Mouse (Mus musculus): Measurements from ENCODE around the gene Rbm47.
"Not testable (repeated sequence)": the region's sequence is repeated elsewhere in the genome, so short reads cannot be mapped to it uniquely, and the experiment has no call there.

The Rbm47 gene

DNA sequence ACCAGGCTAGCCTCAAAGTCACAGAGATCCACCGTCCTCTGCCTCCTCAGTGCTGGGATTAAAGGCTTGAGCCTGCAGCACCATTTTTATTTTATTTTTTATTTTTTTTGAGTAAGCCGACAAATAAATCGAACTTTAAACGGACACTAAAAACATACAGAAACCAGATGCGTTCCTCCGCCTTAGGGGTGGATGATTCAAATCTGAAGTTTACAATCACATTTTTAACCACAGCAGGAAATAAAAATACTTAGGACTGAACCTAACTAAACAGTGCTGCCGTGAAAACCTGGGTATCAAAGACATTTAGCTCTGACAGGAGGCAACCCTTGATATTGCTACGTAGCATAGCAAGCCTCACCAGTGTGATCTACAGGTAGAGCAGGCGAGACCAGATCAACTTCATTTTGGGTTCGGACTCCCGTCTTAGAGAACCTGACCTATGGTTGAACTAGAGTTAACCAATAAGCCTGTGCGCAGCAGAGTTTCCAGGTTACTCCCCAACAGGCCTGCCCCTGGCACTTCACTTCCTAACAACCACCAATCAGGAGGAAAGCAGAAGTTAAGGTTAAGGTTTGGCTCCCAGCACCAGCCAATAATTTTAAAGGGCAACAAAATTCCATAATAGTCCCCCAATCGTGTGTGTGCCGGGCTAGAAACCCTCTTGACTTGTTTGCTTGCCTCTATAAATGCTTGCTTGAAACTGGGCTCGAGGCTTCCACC lies 164.5 kb downstream of the Rbm47 start:
- DNase-seq = no peak

DNA sequence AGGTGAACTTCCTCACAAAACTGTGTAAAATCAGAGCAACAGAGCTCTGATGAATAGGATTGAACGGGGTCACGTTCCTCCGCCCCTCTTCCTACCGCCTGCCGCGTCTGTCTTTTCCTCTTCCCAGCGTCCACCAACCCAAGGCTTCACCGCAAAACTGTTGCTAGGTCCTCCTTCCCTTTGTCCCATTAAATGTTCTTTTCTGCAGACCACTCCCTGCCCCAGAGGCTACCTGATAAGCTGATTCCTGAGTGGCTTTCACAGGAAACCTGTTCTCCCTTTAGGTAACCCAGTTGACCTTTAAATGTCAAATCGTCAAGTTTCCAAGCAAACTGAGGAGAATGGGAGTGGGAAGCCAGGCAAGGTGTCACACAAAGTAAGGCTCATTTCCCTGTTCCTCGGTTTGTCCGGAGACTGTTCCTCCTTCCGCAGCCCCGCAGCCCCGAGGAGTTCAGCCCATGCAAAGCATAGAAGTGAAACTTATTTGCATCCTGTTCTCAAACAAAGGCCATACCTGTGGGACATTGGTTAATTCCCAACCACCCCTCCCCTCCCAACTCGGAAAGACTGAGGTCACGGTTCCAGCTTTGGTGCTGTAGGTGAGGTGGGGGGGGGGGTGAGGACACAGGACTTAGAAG lies 167.8 kb downstream of the Rbm47 start:
- DNase-seq = peak; percentile 59

DNA sequence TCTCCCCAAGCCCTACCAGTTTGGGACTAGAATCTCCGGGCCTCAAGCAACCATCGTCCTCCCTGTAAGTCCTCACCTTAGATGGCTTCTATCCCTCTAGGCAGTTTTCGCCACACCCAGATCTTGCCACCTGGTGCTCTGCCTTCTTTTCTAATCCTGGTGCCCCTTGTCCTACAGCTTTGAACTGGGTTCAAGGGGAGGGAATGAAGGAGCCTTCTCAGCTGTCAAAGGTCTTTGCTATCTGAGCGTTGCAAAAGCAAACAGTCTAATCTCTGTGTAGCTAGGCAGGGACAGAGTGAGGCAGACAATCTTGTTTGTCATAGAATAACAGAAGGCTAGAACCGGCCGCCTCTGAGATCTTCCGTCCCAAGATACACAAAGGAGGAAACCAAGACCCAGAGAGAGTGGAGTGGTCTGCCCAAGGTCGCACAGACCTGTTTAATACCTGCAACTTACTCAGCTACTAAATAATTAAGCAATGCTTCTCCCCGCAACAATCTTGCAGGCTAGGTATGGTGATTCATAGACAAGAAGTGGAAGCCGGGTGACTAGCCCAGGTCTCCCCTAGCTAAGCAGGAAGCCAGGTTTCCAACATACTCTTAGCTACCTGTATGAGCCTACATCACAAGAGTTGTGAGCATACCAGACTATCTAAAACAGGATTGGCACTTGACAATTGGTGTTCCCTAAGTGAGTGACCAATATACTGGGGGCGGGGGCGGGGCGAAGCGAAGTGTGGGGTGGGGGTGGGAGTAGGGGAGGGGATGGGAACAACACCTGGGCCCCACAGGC lies 168.6 kb downstream of the Rbm47 start, which contains the start of gene 9130230L23Rik:
9130230L23Rik (minus strand) TSS at position 152 of the 792 bp plus-strand sequence.
- no peak for DNase-seq

DNA sequence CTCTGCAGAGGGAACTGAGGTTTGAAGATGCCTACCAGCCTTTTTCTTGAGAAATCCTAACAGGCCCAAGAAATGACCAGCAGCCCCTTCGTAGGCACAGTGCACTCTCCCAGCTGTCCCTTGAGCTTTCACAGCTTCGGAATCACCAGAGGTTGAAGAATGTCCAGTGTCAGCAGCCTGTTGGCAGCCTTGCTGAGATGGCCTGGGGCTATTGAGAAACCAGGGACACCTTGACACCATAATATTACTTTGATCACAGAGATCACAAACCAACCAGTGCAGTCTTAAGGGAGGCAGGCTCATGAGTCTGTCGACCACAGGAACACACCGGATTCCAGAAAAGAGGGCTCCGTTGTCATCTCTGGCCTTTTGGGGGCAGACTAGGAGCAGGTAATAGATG lies 171.7 kb downstream of the Rbm47 start:
- DNase-seq = no peak

DNA sequence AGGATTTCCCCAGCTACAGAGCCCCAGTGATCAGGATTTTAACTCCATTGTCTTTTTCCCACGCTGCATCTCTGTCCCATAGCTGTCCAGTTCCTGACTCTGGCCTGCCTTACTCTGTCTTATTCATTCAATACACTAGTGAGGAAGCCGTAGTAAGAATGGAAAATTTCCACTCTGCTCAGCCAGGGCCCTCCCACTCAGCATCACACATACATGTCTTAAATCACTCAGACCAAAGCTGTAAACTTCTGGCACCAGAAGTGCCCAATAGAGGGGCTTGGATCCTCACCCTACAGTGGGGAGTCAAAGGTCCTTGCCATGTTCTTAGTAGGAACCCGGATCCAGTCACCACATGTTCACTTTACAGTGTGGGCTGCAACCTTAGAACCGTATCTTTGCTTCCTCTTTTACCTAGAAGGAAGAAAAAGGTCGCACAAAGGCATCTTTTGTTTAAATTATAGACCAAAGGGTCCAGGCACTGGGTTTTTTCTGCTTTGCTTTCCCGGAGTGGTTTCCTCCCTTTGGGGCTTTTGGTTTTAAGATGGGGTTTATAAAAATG lies 172.3 kb downstream of the Rbm47 start:
- DNase-seq = peak; percentile 42

DNA sequence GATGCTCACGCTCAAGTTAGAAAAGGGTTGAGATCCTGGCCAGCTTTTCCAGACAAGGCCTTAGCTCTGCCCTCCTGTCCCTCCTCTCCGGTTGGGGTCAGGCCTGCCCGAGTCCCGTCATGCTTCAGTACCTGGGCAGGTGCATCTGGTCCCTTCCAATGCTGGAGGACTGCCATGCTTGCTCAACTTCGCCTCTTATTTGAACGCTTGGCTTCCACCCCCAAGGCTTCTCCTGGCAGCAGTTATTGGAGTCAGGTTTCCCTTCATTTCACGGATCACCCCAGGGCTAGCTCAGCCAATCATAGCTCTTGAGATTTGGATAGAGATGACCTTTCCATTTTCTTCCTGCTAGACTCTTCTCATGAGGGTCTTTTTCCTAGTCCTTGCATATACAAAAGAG lies 172.8 kb downstream of the Rbm47 start:
- peak; percentile 79 for DNase-seq

DNA sequence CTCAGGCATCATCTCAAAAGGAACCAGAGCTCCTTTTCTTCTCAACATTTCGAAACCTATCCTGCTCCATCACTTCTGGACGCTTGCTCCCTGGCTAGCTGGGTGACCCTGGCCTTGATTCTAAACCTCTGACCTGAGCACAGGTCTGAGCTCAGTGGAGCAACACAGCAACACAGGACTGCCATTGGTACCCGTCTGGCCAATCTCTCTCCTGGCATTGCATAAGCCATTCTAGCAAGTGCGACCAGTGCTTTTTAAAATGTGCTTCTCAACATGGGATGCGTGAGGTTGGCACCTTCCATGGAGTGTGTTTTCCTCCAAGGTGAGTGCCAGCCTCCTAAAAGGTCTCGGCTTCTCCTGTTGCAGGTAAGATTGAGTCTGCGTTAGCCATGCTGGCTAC lies 173.8 kb downstream of the Rbm47 start:
- no peak for DNase-seq

DNA sequence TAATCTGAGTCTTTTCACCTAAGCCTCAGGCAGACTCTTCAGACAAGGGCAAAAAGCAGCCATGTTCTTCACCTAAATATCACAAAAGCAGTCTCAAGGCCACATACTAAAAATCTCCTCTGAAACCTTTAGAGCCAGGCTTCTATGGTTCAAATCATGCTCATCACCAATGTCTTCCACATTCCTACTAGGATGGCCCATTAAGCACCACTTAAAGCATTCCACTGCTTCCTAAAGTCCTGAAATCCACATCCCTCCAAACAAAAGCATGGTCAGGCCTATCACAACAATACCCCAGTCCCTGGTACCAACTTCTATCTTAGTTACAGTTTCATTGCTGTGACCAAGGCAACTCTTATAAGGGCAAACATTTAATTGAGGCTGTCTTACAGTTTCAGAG lies 175.1 kb downstream of the Rbm47 start:
- DNase-seq = no peak

DNA sequence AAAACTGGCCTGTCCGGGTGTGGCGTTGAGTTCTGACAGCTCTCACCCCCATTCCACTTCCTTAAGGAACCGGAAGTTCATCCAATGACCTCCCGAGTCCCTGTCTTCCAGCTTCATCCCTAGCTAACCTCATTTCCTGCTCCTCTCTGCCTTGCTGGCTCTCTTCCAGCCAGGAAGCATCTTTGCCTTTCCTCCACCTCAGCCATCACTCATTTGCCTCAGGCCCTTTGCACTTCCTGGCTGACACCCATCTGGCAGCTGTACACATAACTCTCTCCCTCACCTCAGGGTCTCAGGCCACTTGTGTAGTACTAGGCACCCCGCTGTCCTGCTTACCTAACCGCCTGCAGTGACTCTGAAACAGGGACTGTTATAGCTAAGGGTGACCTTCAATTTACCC lies 178.3 kb downstream of the Rbm47 start:
- DNase-seq = peak; percentile 73

DNA sequence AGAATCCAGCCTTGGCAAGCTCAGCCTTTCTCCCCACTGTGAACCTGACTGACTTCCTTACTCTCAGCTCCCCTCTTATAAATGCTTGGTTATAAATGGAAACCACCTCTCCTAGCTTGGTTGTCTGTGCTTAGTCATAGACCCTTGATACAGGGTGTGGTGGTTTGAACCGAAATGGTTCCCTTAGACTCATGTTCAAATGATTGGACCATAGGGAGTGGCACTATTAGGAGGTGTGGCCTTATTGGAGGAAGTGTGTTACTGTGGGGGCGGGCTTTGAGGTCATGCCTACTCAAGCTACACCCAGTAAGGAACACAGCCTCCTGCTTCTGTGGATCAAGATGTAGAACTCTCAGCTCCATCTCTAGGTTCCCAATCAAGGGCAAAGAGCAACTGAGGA lies 181.7 kb downstream of the Rbm47 start:
- DNase-seq = no peak

DNA sequence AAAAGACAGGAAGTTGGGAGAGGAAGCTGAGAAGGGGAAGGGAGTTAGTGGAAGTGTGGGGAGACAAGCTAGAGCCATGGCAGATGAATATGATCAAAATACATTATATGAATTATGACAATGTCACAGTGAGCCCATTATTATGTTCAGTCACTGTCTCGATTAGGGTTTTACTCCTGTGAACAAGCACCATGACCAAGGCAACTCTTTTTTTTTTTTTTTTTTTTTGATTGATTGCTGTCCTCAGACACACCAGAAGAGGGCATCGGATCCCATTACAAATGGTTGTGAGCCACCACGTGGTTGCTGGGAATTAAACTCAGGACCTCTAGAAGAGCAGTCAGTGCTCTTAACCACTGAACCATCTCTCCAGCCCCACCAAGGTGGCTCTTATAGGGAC lies 185.9 kb downstream of the Rbm47 start:
- not testable (repeated sequence) for DNase-seq

DNA sequence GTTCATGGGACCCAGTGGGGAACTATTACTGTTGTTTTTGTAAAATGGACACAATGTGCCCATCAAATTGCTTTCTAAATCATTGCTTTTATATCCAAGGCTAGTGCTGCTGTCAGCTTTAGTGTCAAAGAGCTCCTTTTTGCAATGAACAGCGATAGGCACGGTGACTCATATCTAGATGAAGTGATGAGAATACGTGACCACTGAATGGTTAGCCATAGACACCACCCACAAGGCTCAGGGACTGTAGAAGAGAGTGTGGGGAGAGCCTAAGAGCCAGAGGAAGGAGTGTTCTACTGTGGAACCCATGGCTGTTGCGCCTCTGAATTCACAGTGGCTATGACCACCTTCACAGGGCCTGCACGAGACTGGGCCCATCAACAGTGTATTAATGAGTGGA lies 186.5 kb downstream of the Rbm47 start:
- no peak for DNase-seq

DNA sequence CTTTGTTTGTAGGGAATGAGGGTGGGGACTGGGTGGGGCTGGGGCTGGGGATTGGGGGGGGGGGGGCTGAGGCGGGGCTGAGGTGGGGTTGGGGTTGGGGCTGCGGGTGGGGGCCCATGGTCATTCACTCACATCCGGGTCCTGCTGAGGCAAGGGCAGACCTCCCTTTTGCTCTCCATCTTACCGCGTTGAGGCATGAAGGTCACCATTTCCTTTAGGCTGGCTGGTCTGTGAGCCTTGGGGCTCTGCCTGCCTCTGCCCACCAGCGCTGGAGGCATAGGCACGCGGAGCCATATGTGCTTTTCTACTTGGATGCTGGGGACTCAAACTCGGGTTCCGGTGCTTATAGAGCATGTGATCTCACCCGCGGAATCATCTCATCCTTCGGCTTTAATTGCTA lies 197.2 kb downstream of the Rbm47 start:
- DNase-seq = no peak

DNA sequence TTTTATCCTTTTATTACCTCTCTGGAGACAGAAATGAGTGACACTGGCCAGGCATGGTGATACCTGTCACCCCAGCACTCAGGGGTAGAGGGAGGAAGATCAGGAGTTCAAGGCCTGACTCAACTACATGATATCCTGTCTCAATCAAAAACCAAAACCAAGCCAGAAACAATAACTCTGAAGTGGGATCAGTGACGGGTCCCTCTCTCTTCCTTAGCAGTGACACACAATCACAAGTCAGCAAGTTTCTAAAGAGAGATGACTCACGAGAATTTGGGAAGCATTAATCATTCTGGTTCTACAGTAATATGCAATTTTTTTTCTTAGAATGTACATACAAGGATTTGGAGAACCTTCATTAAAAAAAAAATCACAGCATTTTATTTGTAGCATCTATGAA lies 199.7 kb downstream of the Rbm47 start:
- DNase-seq = no peak

DNA sequence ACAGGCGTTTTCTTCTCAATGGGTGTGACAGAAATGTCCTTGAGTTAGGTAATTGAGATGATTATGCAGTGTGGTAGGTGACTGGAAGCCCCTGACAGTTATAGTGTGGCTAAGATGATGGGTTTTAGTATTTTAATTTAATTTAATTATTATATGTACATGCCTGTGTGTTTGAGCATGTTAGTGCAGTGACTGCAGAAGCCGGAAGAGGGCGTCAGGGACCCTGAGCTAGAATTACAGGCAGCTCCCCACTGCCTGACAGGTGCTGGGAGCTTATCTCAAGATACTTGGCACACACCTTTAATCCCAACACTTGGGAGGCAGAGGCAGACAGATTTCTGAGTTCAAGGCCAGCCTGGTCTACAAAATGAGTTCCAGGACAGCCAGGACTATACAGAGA lies 204.9 kb downstream of the Rbm47 start:
- no peak for DNase-seq

DNA sequence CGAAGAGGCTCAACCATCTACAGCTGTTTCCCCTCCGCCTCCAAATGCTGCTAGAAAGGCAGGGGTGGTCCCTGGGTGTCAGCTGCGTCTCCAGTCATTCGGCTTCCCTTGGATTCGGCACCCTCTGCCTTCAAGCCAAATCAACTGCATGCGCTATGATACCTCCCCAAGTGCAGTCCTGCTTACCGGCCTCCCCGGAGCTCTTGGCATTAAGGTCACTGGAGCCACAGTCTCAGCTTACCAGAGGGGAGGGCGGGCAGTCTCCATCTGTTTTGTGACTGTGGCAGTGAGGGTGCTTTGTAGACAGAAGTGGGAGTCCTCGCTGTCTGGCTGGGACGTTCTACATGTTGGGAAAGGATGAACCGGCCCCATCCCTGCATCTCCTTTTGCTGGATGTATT lies 205.8 kb downstream of the Rbm47 start:
- DNase-seq = no peak
